Mouse (Mus musculus) embryonic fibroblast, embryonic 13.5 days (primary cell): ENCODE measurements around the gene Aco2. TPM values are rescaled to one million over a fixed set of nuclear protein-coding genes. Genes with fewer than 3 reads are reported as not detected.

Source experiments
- H3K27ac ChIP-seq: 2 replicates; pipeline ENCODE4 v1.5.1; 2012; ENCODE audit warnings: low read length, control low read depth, inconsistent platforms; ENCODE audit not compliant: insufficient read depth
- H3K4me1 ChIP-seq: 2 replicates; pipeline ENCODE4 v1.6.1; 2011; ENCODE audit warnings: low read length; ENCODE audit not compliant: control insufficient read depth, insufficient read depth
- H3K4me3 ChIP-seq: 2 replicates; pipeline ENCODE4 v1.5.1; 2011; ENCODE audit warnings: mild to moderate bottlenecking, control low read depth, low read length; ENCODE audit not compliant: insufficient read depth
- CTCF ChIP-seq: IDR thresholded peaks from 2 replicates; pipeline ENCODE4 v1.5.1; 2011; ENCODE audit warnings: mild to moderate bottlenecking, control low read depth, low read length, moderate library complexity, borderline replicate concordance; ENCODE audit not compliant: insufficient read depth
- POLR2A ChIP-seq: IDR thresholded peaks from 2 replicates; pipeline ENCODE4 v1.6.1; 2011; ENCODE audit warnings: low read depth, mild to moderate bottlenecking, control low read depth, low read length, moderate library complexity
- polyA plus RNA-seq: library from polyadenylated mRNA; stranded (reverse); fragments of >200 nt; gene quantifications from 2 replicates; pipeline ENCODE4 v1.2.4, GENCODE M21; 2011; ENCODE audit warnings: low read depth; ENCODE audit not compliant: missing spikeins, insufficient read length

Gene Aco2
- polyA plus RNA-seq, 1 experiment: 150 TPM

GRCm38 (mm10) chr15:81927741-81928140 lies 55.6 kb downstream of the Aco2 start:
- Histone ChIP-seq H3K27ac (no peak overlapping the region), H3K4me1 (no peaks in the 10 kb centered on the region; the same call in 1 of the 2 replicates), H3K4me3 (no peak overlapping the region)
- TF ChIP-seq POLR2A (no peak), CTCF (no peak)

GRCm38 (mm10) chr15:81928277-81928676 lies 56.2 kb downstream of the Aco2 start:
- Histone ChIP-seq H3K27ac (no peak overlapping the region), H3K4me1 (no peaks in the 10 kb centered on the region; the same call in 1 of the 2 replicates), H3K4me3 (no peak overlapping the region)
- no peak for TF ChIP-seq POLR2A
- no peak for TF ChIP-seq CTCF

- TF ChIP-seq POLR2A (no peak), CTCF (no peak)
- no peak overlapping the region for H3K27ac ChIP-seq
- H3K4me1 ChIP-seq: no peaks in the 10 kb centered on the region
- no peak overlapping the region for H3K4me3 ChIP-seq
Measured at GRCm38 (mm10) chr15:81932951-81933470, 60.9 kb downstream of the Aco2 start.

- H3K4me1 ChIP-seq: no peaks in the 10 kb centered on the region
- TF ChIP-seq CTCF: no peak
- TF ChIP-seq POLR2A: no peak
- no peak overlapping the region for H3K27ac ChIP-seq
- no peak overlapping the region for H3K4me3 ChIP-seq
Measured at GRCm38 (mm10) chr15:81933986-81934385, 61.9 kb downstream of the Aco2 start.

GRCm38 (mm10) chr15:81935869-81936637 lies 63.9 kb downstream of the Aco2 start:
- peak overlapping the region; percentile 31 for H3K4me3 ChIP-seq
- H3K4me1 ChIP-seq: no peaks in the 10 kb centered on the region
- 0 out of 2 replicates have a peak overlapping the region, but pooled peaks have one; percentile 7 for H3K27ac ChIP-seq
- TF ChIP-seq POLR2A: no peak
- TF ChIP-seq CTCF: no peak

- no peak for TF ChIP-seq CTCF
- peak; percentile 42; the same call in 1 of the 2 replicates for TF ChIP-seq POLR2A
- Histone ChIP-seq H3K27ac (0 out of 2 replicates have a peak within 1 kb of the TSS, but pooled peaks have one; percentile 7), H3K4me1 (no peaks in the 10 kb centered on the region), H3K4me3 (peak within 1 kb of the TSS; percentile 31)
Measured at GRCm38 (mm10) chr15:81936679-81937078, 64.6 kb downstream of the Aco2 start, which contains the start of gene Csdc2. TSS of gene Csdc2 (plus strand) at chr15:81936759.

- no peaks in the 10 kb centered on the region for H3K4me1 ChIP-seq
- H3K27ac ChIP-seq: no peak overlapping the region
- no peak for TF ChIP-seq POLR2A
- no peak for TF ChIP-seq CTCF
- peak overlapping the region; percentile 31 for H3K4me3 ChIP-seq
Measured at GRCm38 (mm10) chr15:81937098-81937972, 65.2 kb downstream of the Aco2 start.

- Histone ChIP-seq H3K4me3 (no peak overlapping the region), H3K4me1 (no peaks in the 10 kb centered on the region), H3K27ac (no peak overlapping the region)
- TF ChIP-seq CTCF (peak; percentile 72), POLR2A (no peak)
Measured at GRCm38 (mm10) chr15:81938246-81938645, 66.1 kb downstream of the Aco2 start.

- TF ChIP-seq CTCF: no peak
- TF ChIP-seq POLR2A: no peak
- H3K27ac ChIP-seq: no peak overlapping the region
Measured at GRCm38 (mm10) chr15:81939157-81939715, 67.1 kb downstream of the Aco2 start.

GRCm38 (mm10) chr15:81939774-81940173 lies 67.7 kb downstream of the Aco2 start:
- H3K4me3 ChIP-seq: no peak overlapping the region
- TF ChIP-seq CTCF: no peak
- no peak for TF ChIP-seq POLR2A

More at GRCm38 (mm10) chr15:81939157-81939715, 67.1 kb downstream of the Aco2 start:
- Histone ChIP-seq H3K4me1 (no peaks in the 10 kb centered on the region), H3K4me3 (no peak overlapping the region)

More at GRCm38 (mm10) chr15:81939774-81940173, 67.7 kb downstream of the Aco2 start:
- H3K27ac ChIP-seq: no peak overlapping the region
- H3K4me1 ChIP-seq: no peaks in the 10 kb centered on the region
